Mouse (Mus musculus) midbrain, postnatal 0 days (tissue): ENCODE results near the gene Myo18b. TPM values are rescaled to one million over a fixed set of nuclear protein-coding genes. Genes with fewer than 3 reads are reported as not detected.

Source experiments
- ATAC-seq: fragments of 200-750 bp; cut with Nextera tagmentation; 2 replicates; pipeline ENCODE4 v1.8.0; 2017; ENCODE audit warnings: moderate number of reproducible peaks, mild to moderate bottlenecking, moderate TSS enrichment, moderate library complexity; ENCODE audit not compliant: low FRiP score
- DNase-seq: peaks from one replicate; pipeline ENCODE4 v3.0.0-alpha.2; 2015; ENCODE audit warnings: low spot score
- H3K27ac ChIP-seq: fragments of 300-500 bp; sonication (generic); 2 replicates; pipeline ENCODE4 v1.5.1; 2014; ENCODE audit warnings: low read depth, mild to moderate bottlenecking, low read length, mixed read lengths
- H3K27me3 ChIP-seq: fragments of 300-500 bp; sonication (generic); 2 replicates; pipeline ENCODE4 v1.6.1; 2014; ENCODE audit warnings: low read length, control low read depth, mixed read lengths; ENCODE audit not compliant: insufficient read depth
- H3K36me3 ChIP-seq: fragments of 300-500 bp; sonication (generic); 2 replicates; pipeline ENCODE4 v1.6.1; 2014; ENCODE audit warnings: low read length, control low read depth, mixed read lengths; ENCODE audit not compliant: insufficient read depth
- H3K4me1 ChIP-seq: fragments of 300-500 bp; sonication (generic); 2 replicates; pipeline ENCODE4 v1.6.1; 2014; ENCODE audit warnings: mild to moderate bottlenecking, control low read depth, antibody characterized with exemption, low read length, mixed read lengths; ENCODE audit not compliant: insufficient read depth
- H3K4me2 ChIP-seq: fragments of 300-500 bp; sonication (generic); 2 replicates; pipeline ENCODE4 v1.6.1; 2014; ENCODE audit warnings: low read depth, mild to moderate bottlenecking, low read length, mixed read lengths; ENCODE audit not compliant: poor library complexity, severe bottlenecking
- H3K4me3 ChIP-seq: fragments of 300-500 bp; sonication (generic); 2 replicates; pipeline ENCODE4 v1.5.1; 2014; ENCODE audit warnings: low read depth, mild to moderate bottlenecking, low read length, moderate library complexity
- H3K9ac ChIP-seq: fragments of 300-500 bp; sonication (generic); replicated peaks from 2 replicates; pipeline ENCODE4 v1.6.1; 2014; ENCODE audit warnings: mild to moderate bottlenecking, low read length, moderate library complexity, mixed read lengths; ENCODE audit not compliant: poor library complexity, severe bottlenecking
- H3K9me3 ChIP-seq: fragments of 300-500 bp; sonication (generic); 2 replicates; pipeline ENCODE4 v1.6.1; 2016; ENCODE audit warnings: low read length, control low read depth
- CTCF ChIP-seq: IDR thresholded peaks from 2 replicates; pipeline ENCODE4 v1.5.1; 2016; ENCODE audit warnings: antibody characterized with exemption, mild to moderate bottlenecking
- WGBS: fragments of 180-500 bp; shearing (Covaris S2); extraction: QIAGEN DNeasy Blood & Tissue Kit; methylation state at CpG from one replicate; pipeline ENCODE4 v1.1.7; 2014; 5-methylcytosine and 5-hydroxymethylcytosine counted together
- polyA plus RNA-seq: library from polyadenylated mRNA; unstranded; fragments of >200 nt; fragmentation: Nextera tagmentation; extraction: Ambion mirVana; gene quantifications from 2 replicates; pipeline ENCODE4 v1.2.1, GENCODE M21; 2015
- total RNA-seq: library from RNA; depleted of rRNA; stranded (reverse); fragments of >200 nt; gene quantifications from 2 replicates; pipeline ENCODE4 v1.2.3, GENCODE M21; 2014

The Myo18b gene
- total and polyA plus RNA-seq, 2 experiments from 2014 or later = 1.3 to 1.9 TPM

GRCm38 (mm10) chr5:112848586-112849280 lies 47.4 kb downstream of the Myo18b start:
- Histone ChIP-seq H3K36me3 (no peaks in the 10 kb centered on the region), H3K4me3 (no peak overlapping the region), H3K27ac (no peak overlapping the region), H3K9ac (0 out of 2 replicates have a peak overlapping the region, but pooled peaks have one; percentile 8), H3K27me3 (no peaks in the 10 kb centered on the region), H3K9me3 (no peaks in the 10 kb centered on the region), H3K4me2 (no peak overlapping the region), H3K4me1 (peaks cover 13% of the 10 kb centered on the region)
- peak; percentile 79 for TF ChIP-seq CTCF
- peak; percentile 76 for DNase-seq
- ATAC-seq = 0 out of 2 replicates have a peak, but pooled peaks have one; percentile 48
- WGBS = 6% methylated on average over 16 of the region's 16 CpGs

- no peak for TF ChIP-seq CTCF
- H3K4me2 ChIP-seq = no peak overlapping the region
- 11% methylated on average over 25 of the region's 25 CpGs for WGBS
- no peak overlapping the region for H3K4me3 ChIP-seq
- no peaks in the 10 kb centered on the region for H3K27me3 ChIP-seq
- H3K4me1 ChIP-seq = peaks cover 19% of the 10 kb centered on the region
- H3K9me3 ChIP-seq = no peaks in the 10 kb centered on the region
- DNase-seq (peak; percentile 58), ATAC-seq (no peak)
- no peaks in the 10 kb centered on the region for H3K36me3 ChIP-seq
- H3K27ac ChIP-seq = no peak overlapping the region
- H3K9ac ChIP-seq = 0 out of 2 replicates have a peak overlapping the region, but pooled peaks have one; percentile 8
Observed at GRCm38 (mm10) chr5:112847985-112848542, 48.1 kb downstream of the Myo18b start.

GRCm38 (mm10) chr5:112846146-112846545 lies 50.0 kb downstream of the Myo18b start:
- no peak overlapping the region for H3K4me2 ChIP-seq
- H3K27me3 ChIP-seq = no peaks in the 10 kb centered on the region
- TF ChIP-seq CTCF = no peak
- H3K9ac ChIP-seq = no peak overlapping the region
- H3K9me3 ChIP-seq = no peaks in the 10 kb centered on the region
- 81% methylated on average over 11 of the region's 11 CpGs for WGBS
- no peaks in the 10 kb centered on the region for H3K36me3 ChIP-seq
- no peak overlapping the region for H3K27ac ChIP-seq
- no peak for ATAC-seq
- H3K4me1 ChIP-seq = peaks cover 20% of the 10 kb centered on the region
- H3K4me3 ChIP-seq = no peak overlapping the region
- no peak for DNase-seq

GRCm38 (mm10) chr5:112844460-112844859 lies 51.7 kb downstream of the Myo18b start:
- Histone ChIP-seq H3K27ac (no peak overlapping the region), H3K4me1 (peaks cover 20% of the 10 kb centered on the region), H3K9me3 (no peaks in the 10 kb centered on the region), H3K27me3 (no peaks in the 10 kb centered on the region), H3K4me3 (no peak overlapping the region), H3K9ac (no peak overlapping the region), H3K36me3 (no peaks in the 10 kb centered on the region), H3K4me2 (no peak overlapping the region)
- TF ChIP-seq CTCF = no peak
- ATAC-seq (no peak), DNase-seq (no peak)
- 34% methylated on average over 3 of the region's 3 CpGs for WGBS

GRCm38 (mm10) chr5:112843676-112844257 lies 52.4 kb downstream of the Myo18b start:
- Histone ChIP-seq H3K27me3 (no peaks in the 10 kb centered on the region), H3K4me2 (no peak overlapping the region), H3K27ac (peak overlapping the region; percentile 62), H3K4me3 (no peak overlapping the region), H3K4me1 (peaks cover 20% of the 10 kb centered on the region), H3K9me3 (no peaks in the 10 kb centered on the region), H3K9ac (no peak overlapping the region), H3K36me3 (no peaks in the 10 kb centered on the region)
- no peak for TF ChIP-seq CTCF
- no peak for ATAC-seq
- 23% methylated on average over 6 of the region's 6 CpGs for WGBS
- DNase-seq = peak; percentile 51

- DNase-seq (no peak), ATAC-seq (no peak)
- no peak overlapping the region; the same call in 1 of the 2 replicates for H3K9ac ChIP-seq
- H3K9me3 ChIP-seq = no peaks in the 10 kb centered on the region
- H3K36me3 ChIP-seq = no peaks in the 10 kb centered on the region
- TF ChIP-seq CTCF = no peak
- no peak overlapping the region for H3K4me2 ChIP-seq
- no peak overlapping the region for H3K27ac ChIP-seq
- H3K27me3 ChIP-seq = no peaks in the 10 kb centered on the region
- peaks cover 17% of the 10 kb centered on the region for H3K4me1 ChIP-seq
- 86% methylated on average over 5 of the region's 5 CpGs for WGBS
- H3K4me3 ChIP-seq = no peak overlapping the region
Observed at GRCm38 (mm10) chr5:112842696-112843095, 53.5 kb downstream of the Myo18b start.
